Mouse (Mus musculus): Measurements from ENCODE around the gene Aatk. TPM values are rescaled to one million over a fixed set of nuclear protein-coding genes. Genes with fewer than 3 reads are reported as not detected.

Aatk gene
- polyA plus RNA-seq, 1 experiment, result 4.4 TPM

DNA sequence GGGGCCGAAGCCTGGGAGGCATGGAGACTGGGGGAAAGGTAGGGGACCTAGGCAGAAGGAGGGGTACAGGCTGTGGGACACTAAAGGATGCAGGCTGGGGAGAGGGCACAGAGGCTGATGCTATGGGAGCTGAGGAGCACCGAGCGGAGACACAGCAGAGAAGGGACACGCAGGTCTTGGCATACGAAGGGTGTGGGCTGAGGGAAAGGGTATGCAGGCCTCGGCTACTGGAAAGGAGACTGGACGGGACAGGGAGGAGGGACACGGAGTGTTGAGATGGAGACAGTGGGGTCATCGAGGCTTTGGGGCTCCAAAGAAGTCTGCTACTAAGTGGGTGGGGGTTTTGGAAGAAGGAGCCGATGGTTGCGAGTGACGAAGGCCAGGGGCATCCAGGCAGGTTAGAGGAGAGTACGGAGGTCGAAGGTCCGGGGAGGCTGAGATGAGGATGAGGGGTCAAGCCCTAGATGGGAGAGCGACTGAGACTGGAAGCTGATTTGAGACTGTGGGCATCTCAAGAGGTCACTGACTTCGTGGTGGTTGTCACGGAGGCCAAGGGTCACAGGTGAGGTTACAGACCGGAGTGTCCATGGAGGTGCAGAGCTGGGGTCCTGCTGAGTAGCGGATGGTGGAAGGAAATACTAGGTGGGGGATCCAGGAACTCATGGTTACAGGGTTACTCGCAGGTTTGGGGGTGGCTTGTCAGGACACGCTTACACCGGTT, 724 bp upstream of the Aatk start:
- H3K27ac ChIP-seq (ENCODE audit: control insufficient read depth, insufficient read depth, low read length), result no peak overlapping the region
- H3K36me3 ChIP-seq (ENCODE audit: control insufficient read depth, insufficient read depth, low read length), result no peaks in the 10 kb centered on the region
- H3K4me1 ChIP-seq (replicated peaks; ENCODE audit: control insufficient read depth, insufficient read depth, low read length), result peaks cover 9% of the 10 kb centered on the region; the same call in 1 of the 2 replicates
- no peak for TF ChIP-seq POLR2A (IDR thresholded peaks at IDR 0.05; ENCODE audit: control insufficient read depth, extremely low read depth, insufficient read depth, low read length, poor library complexity)
- TF ChIP-seq CTCF (IDR thresholded peaks at IDR 0.05; ENCODE audit: borderline replicate concordance, control insufficient read depth, extremely low read depth, insufficient read depth, low read length, poor library complexity), result no peak
- no peak overlapping the region for H3K4me3 ChIP-seq (ENCODE audit: control insufficient read depth, insufficient read depth, low read length)
- H3K27me3 ChIP-seq (ENCODE audit: control insufficient read depth, insufficient read depth, low read length), result peaks cover 18% of the 10 kb centered on the region
- no peak for DNase-seq
- 26% methylated on average over 23 of the region's 23 CpGs for WGBS

DNA sequence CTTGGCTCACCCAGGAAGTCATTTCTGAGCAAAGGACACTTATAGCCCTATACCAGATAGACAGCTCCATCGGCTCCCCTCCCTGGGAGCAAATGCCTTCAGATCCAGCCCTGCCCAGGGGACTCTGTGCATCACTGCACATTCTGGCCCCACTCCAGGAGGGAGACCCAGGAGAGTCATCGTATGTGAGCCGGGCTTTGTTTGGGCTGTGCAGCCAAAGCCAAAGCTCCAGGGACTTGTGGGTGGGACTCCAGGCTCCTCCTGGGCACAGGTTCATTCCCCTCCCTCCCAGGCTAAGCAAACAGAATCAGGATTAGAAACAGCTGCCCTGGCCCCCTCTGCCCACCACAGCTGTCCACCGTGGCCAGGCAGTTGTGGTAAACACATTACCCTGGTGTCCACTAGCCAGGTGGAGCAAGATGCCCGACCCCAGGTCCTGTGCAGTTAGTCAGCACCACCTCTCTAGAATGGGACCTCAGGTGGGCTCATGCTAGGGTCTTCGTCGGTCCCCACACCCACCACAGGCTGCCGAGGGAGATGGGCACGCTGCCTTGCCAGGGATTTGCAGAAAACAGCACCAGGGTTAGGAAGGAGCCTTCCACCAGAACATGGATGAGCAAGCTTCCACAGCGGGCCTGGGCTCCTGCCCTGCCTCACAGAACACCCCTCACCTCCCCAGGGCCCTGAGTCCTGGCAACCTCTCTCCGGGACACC, 971 bp downstream of the Aatk start:
- H3K4me3 ChIP-seq (ENCODE audit: control insufficient read depth, insufficient read depth, low read length), result no peak overlapping the region
- H3K27me3 ChIP-seq (ENCODE audit: control insufficient read depth, insufficient read depth, low read length), result peaks cover 18% of the 10 kb centered on the region
- no peak for DNase-seq

DNA sequence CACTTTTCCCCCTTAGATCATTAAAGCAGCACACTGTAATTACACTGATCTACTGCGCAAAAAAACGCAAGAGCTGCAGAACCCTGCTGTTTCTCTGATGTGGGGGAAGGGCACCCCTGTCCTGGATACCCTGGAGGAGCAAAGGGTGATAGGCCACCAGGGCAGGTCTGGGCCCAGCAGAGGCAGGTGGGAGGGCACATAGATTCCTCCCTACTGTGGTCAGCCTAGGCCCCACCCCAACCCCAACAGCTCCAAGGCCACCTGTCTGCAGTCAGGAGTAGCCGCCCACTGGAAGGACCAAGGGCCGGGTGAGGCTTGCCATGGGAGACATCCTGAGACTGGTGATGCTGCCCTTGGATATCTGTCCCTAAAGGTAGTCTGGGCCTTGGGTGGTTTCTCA, 1.6 kb downstream of the Aatk start:
- H3K36me3 ChIP-seq (ENCODE audit: control insufficient read depth, insufficient read depth, low read length), result no peaks in the 10 kb centered on the region
- peaks cover 4% of the 10 kb centered on the region; the same call in 1 of the 2 replicates for H3K4me1 ChIP-seq (replicated peaks; ENCODE audit: control insufficient read depth, insufficient read depth, low read length)
- 89% methylated on average over 4 of the region's 4 CpGs for WGBS
- H3K27ac ChIP-seq (ENCODE audit: control insufficient read depth, insufficient read depth, low read length), result no peak overlapping the region
- H3K27me3 ChIP-seq (ENCODE audit: control insufficient read depth, insufficient read depth, low read length), result peaks cover 18% of the 10 kb centered on the region
- TF ChIP-seq POLR2A (IDR thresholded peaks at IDR 0.05; ENCODE audit: control insufficient read depth, extremely low read depth, insufficient read depth, low read length, poor library complexity) (no peak), CTCF (IDR thresholded peaks at IDR 0.05; ENCODE audit: borderline replicate concordance, control insufficient read depth, extremely low read depth, insufficient read depth, low read length, poor library complexity) (no peak)
- no peak overlapping the region for H3K4me3 ChIP-seq (ENCODE audit: control insufficient read depth, insufficient read depth, low read length)
- DNase-seq, result no peak

More for the DNA sequence above, 971 bp downstream of the Aatk start:
- Histone ChIP-seq H3K36me3 (ENCODE audit: control insufficient read depth, insufficient read depth, low read length) (no peaks in the 10 kb centered on the region), H3K4me1 (replicated peaks; ENCODE audit: control insufficient read depth, insufficient read depth, low read length) (peaks cover 6% of the 10 kb centered on the region; the same call in 1 of the 2 replicates), H3K27ac (ENCODE audit: control insufficient read depth, insufficient read depth, low read length) (no peak overlapping the region)
- 95% methylated on average over 11 of the region's 11 CpGs for WGBS
- TF ChIP-seq CTCF (IDR thresholded peaks at IDR 0.05; ENCODE audit: borderline replicate concordance, control insufficient read depth, extremely low read depth, insufficient read depth, low read length, poor library complexity) (no peak), POLR2A (IDR thresholded peaks at IDR 0.05; ENCODE audit: control insufficient read depth, extremely low read depth, insufficient read depth, low read length, poor library complexity) (no peak)

DNA sequence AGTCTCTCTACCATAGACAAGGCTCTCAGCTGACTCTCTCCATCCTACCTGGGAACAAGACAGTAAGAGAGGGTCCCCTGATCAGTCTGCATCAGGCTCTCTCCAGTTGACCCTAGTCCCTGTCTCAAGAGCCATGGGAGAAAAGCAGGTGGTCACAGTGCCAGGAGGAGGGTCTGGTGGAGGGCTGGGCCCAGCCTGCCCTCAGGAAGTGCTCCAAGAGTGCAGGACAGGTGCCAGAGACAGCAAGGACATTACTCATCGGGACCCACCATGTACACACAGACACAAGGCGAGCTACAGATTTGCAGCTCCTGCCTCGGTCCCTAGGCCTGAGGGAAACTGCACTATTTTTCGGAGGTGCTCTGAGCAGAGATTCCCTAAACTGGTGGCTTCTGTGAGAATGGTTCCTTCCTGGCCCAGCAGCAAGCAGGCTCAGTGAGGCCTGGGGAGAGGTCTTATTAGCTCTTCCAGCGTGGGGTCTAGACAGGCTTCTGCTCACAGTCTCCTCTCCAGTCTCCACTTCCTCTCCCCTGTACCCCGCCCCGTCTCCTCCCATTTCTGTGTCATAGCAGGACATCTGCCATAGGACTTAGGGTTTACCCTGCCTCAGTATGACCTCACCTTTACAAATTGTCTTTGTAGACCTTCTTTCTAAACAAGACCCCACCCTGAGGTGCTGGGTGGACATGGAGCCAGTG, 4.7 kb downstream of the Aatk start:
- WGBS, result 53% methylated on average over 7 of the region's 7 CpGs
- Histone ChIP-seq H3K36me3 (ENCODE audit: control insufficient read depth, insufficient read depth, low read length) (no peaks in the 10 kb centered on the region), H3K4me1 (replicated peaks; ENCODE audit: control insufficient read depth, insufficient read depth, low read length) (no peaks in the 10 kb centered on the region; the same call in 1 of the 2 replicates), H3K27ac (ENCODE audit: control insufficient read depth, insufficient read depth, low read length) (no peak overlapping the region), H3K27me3 (ENCODE audit: control insufficient read depth, insufficient read depth, low read length) (peaks cover 9% of the 10 kb centered on the region), H3K4me3 (ENCODE audit: control insufficient read depth, insufficient read depth, low read length) (no peak overlapping the region)
- TF ChIP-seq POLR2A (IDR thresholded peaks at IDR 0.05; ENCODE audit: control insufficient read depth, extremely low read depth, insufficient read depth, low read length, poor library complexity), result no peak
- TF ChIP-seq CTCF (IDR thresholded peaks at IDR 0.05; ENCODE audit: borderline replicate concordance, control insufficient read depth, extremely low read depth, insufficient read depth, low read length, poor library complexity), result no peak
- DNase-seq, result no peak

DNA sequence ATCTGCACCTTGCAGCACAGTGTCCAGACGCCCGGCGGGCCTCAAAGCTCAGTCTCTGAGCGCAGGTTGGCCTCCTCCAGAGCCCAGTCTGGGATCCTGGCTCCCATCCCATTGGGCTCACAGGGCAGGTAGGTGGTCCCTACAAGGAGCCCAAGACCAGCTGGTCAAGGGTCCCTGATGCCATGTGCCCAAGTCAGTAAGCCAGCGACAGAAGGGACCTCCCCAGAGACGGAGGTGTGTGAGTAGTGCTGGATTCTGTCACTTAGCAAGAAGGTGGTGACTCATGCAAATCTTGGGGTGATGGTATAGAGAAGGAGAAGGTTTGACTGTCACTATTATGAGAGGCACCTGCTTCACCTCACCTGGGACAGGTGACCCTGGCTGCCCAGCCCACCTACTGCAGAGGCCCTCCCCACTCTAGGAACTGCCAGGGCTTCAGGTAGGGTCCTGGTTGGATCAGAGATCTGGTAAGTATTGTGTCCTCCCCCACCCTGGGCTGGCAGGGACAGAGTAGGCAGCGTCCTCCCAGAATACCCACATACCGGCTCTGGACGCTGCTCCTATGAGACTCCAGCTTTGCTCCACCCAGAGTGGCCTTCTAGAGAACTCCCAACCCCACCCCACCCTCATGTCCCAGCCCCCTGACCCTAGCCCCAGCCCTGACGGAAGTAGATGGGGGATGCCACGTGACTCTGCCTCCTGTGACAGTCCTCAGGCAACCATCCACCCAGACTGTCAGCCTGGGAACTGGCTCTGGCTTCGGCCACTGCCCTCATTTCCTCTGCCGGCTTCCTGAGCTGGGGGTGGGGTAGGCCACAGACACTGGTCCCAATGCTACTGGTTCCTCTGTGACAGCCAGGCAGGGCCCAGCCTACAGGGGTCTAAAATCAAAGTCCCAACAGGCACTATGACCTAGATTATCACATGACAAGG, 5.5 kb downstream of the Aatk start:
- no peaks in the 10 kb centered on the region; the same call in 1 of the 2 replicates for H3K4me1 ChIP-seq (replicated peaks; ENCODE audit: control insufficient read depth, insufficient read depth, low read length)
- 55% methylated on average over 13 of the region's 13 CpGs for WGBS
- no peak overlapping the region for H3K27ac ChIP-seq (ENCODE audit: control insufficient read depth, insufficient read depth, low read length)
- H3K4me3 ChIP-seq (ENCODE audit: control insufficient read depth, insufficient read depth, low read length), result no peak overlapping the region
- H3K36me3 ChIP-seq (ENCODE audit: control insufficient read depth, insufficient read depth, low read length), result no peaks in the 10 kb centered on the region
- no peak for DNase-seq
- TF ChIP-seq POLR2A (IDR thresholded peaks at IDR 0.05; ENCODE audit: control insufficient read depth, extremely low read depth, insufficient read depth, low read length, poor library complexity) (no peak), CTCF (IDR thresholded peaks at IDR 0.05; ENCODE audit: borderline replicate concordance, control insufficient read depth, extremely low read depth, insufficient read depth, low read length, poor library complexity) (no peak)
- peaks cover 3% of the 10 kb centered on the region; the same call in 1 of the 2 replicates for H3K27me3 ChIP-seq (ENCODE audit: control insufficient read depth, insufficient read depth, low read length)

Measured in thymus, adult 2 months (tissue).